In genomic region chr16:19065543-19066141, GRCm38 (mm10) we compare ENCODE assay signal across 16 mouse cellular contexts.
"Had no signal": no experiment of that assay in that cellular context is flagged by ENCODE, and none has a peak within 500 bp of the region (broad histone marks: within the 10 kb centered on the region; RNA-seq: fewer than 3 reads in every experiment).

No protein-coding gene starts in this region.

- H3K4me2 ChIP-seq: liver, embryonic 15.5 days; lung, embryonic 15.5 days; midbrain, embryonic 11.5 days; midbrain, embryonic 13.5 days; midbrain, embryonic 15.5 days; neural tube, embryonic 12.5 days had no signal

- H3K4me1 ChIP-seq: liver, embryonic 15.5 days; lung, embryonic 15.5 days; megakaryocyte, embryonic 14.5 days; midbrain, embryonic 13.5 days; midbrain, embryonic 15.5 days; neural tube, embryonic 12.5 days had no signal

- H3K9me3 ChIP-seq: liver, embryonic 15.5 days; lung, embryonic 15.5 days; megakaryocyte, embryonic 14.5 days; midbrain, embryonic 13.5 days; midbrain, embryonic 15.5 days; neural tube, embryonic 12.5 days had no signal

- H3K27me3 ChIP-seq: liver, embryonic 15.5 days; lung, embryonic 15.5 days; megakaryocyte, embryonic 14.5 days; midbrain, embryonic 13.5 days; midbrain, embryonic 15.5 days; neural tube, embryonic 12.5 days had no signal

- H3K36me3 ChIP-seq: liver, embryonic 15.5 days; lung, embryonic 15.5 days; midbrain, embryonic 13.5 days; midbrain, embryonic 15.5 days; neural tube, embryonic 12.5 days had no signal

- H3K4me3 ChIP-seq: liver, embryonic 15.5 days; lung, embryonic 15.5 days; megakaryocyte, embryonic 14.5 days; midbrain, embryonic 13.5 days; midbrain, embryonic 15.5 days; neural tube, embryonic 12.5 days had no signal

- H3K9ac ChIP-seq: liver, embryonic 15.5 days; liver, postnatal 0 days; lung, embryonic 15.5 days; midbrain, embryonic 13.5 days; midbrain, embryonic 15.5 days; neural tube, embryonic 12.5 days had no signal

- H3K27ac ChIP-seq: liver, embryonic 15.5 days; lung, embryonic 15.5 days; macrophage; midbrain, embryonic 13.5 days; midbrain, embryonic 15.5 days; neural tube, embryonic 12.5 days had no signal

- DNase-seq: liver, postnatal 0 days; lung, adult 2 months; lung, postnatal 14 days; lung, postnatal 36 days; right cerebral cortex, postnatal 14 days; thymus, adult 18-20 months; thymus, postnatal 25 days; thymus, postnatal 4 days had no signal
